Mouse (Mus musculus) ovary, adult 18-20 months (tissue): ENCODE measurements at regions not wholly inside any gene's neighbourhood (a gene's known extent, or its start where the extent isn't known, plus 50 kb on each side); places are given as distances from the start of the nearest gene placed in this dataset.

Experiments used
- DNase-seq: peaks from one replicate; pipeline ENCODE4 v3.0.0; 2022; ENCODE audit warnings: low spot score, mixed read lengths

- no peak for DNase-seq
Observed at GRCm38 (mm10) chr13:70134544-70134943, 332.3 kb downstream of the Med10 start.

- DNase-seq = no peak
Observed at GRCm38 (mm10) chr13:70136209-70136608, 334.0 kb downstream of the Med10 start.

GRCm38 (mm10) chr13:70144461-70144860 lies 342.3 kb downstream of the Med10 start:
- DNase-seq = no peak

GRCm38 (mm10) chr13:70145466-70145865 lies 343.3 kb downstream of the Med10 start:
- DNase-seq = no peak

- DNase-seq = no peak
Observed at GRCm38 (mm10) chr13:70149041-70149898, 347.1 kb downstream of the Med10 start.

GRCm38 (mm10) chr13:70149899-70150184 lies 347.6 kb downstream of the Med10 start:
- no peak for DNase-seq

GRCm38 (mm10) chr13:70153062-70153461 lies 350.9 kb downstream of the Med10 start:
- DNase-seq = no peak

- DNase-seq = no peak
Observed at GRCm38 (mm10) chr13:70155596-70155995, 353.4 kb downstream of the Med10 start.

GRCm38 (mm10) chr13:70156975-70157588 lies 354.9 kb downstream of the Med10 start:
- DNase-seq = no peak

- DNase-seq = no peak
Observed at GRCm38 (mm10) chr13:70159065-70159464, 356.9 kb downstream of the Med10 start.

GRCm38 (mm10) chr13:70159604-70160003 lies 357.4 kb downstream of the Med10 start:
- DNase-seq = no peak

- no peak for DNase-seq
Observed at GRCm38 (mm10) chr13:70162115-70162514, 359.9 kb downstream of the Med10 start.

- DNase-seq = no peak
Observed at GRCm38 (mm10) chr13:70165511-70166225, 363.5 kb downstream of the Med10 start.

GRCm38 (mm10) chr13:70167747-70168146 lies 365.6 kb downstream of the Med10 start:
- no peak for DNase-seq

- DNase-seq = no peak
Observed at GRCm38 (mm10) chr13:70168906-70169305, 366.7 kb downstream of the Med10 start.

- no peak for DNase-seq
Observed at GRCm38 (mm10) chr13:70177066-70177465, 374.9 kb downstream of the Med10 start.

GRCm38 (mm10) chr13:70178073-70178491 lies 375.9 kb downstream of the Med10 start:
- DNase-seq = no peak

- no peak for DNase-seq
Observed at GRCm38 (mm10) chr13:70190978-70191377, 388.8 kb downstream of the Med10 start.

GRCm38 (mm10) chr13:70192101-70193025 lies 390.2 kb downstream of the Med10 start:
- DNase-seq = no peak

- DNase-seq = no peak
Observed at GRCm38 (mm10) chr13:70193270-70193669, 391.1 kb downstream of the Med10 start.

- no peak for DNase-seq
Observed at GRCm38 (mm10) chr13:70195854-70196253, 393.7 kb downstream of the Med10 start.

GRCm38 (mm10) chr13:70198638-70199037 lies 396.4 kb downstream of the Med10 start:
- no peak for DNase-seq
